Mouse (Mus musculus) right cerebral cortex, adult 18-20 months (tissue): ENCODE results near the gene Trim38.

Experiments used
- DNase-seq: peaks from one replicate; pipeline ENCODE4 v3.0.0; 2022; ENCODE audit warnings: mixed read lengths

Trim38 gene

GRCm38 (mm10) chr13:23746201-23747080 is 23.3 kb upstream of the Trim38 start, which contains the start of gene Hist1h2bb:
TSS of gene Hist1h2bb (plus strand) at chr13:23746734.
- DNase-seq = peak; percentile 81

GRCm38 (mm10) chr13:23747081-23747891 is 22.4 kb upstream of the Trim38 start:
- no peak for DNase-seq

DNA sequence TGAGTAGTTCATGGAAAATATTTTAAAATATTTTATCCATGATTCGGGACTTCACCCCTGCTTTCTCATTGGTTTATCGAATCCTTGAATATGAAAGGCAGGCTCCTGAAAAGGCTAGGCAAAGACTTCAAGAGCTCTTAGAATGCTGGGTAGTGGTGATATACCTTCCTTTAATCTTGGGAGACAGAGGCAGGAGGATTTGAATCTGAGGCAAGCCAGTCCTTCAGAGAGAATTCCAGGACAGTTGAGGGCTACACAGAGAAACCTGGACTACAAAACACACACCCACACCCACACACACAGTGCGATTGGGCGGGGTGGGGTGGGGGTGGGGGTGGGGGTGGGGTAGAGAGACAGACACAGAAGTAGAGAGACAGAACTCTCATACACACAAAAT is 21.8 kb upstream of the Trim38 start:
- DNase-seq = no peak

DNA sequence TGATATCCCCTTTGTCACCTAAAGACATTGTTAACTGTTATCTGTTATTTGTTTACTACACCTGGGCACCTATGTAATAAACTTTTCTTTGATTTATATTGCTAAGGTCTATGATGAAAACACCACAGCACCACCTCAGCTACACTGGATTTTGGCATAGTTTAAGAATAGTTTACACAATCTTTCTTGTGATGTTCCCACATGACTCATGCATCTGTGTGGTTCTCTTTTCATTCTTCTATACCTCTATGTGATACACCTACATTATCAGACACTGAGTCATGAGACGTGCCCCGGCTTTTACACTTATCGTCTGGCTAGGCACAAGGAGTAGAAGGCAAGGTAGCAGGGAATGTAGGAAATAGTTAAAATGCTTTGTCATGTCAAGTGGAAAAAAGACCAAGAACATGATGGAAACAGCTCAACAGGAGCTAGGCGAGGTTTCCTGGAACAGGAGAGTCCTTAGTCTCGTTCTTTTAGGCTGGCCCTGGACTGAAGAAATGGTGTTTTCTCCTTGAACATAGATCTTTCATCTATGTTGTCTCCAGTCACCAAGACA is 20.1 kb upstream of the Trim38 start:
- DNase-seq = no peak

GRCm38 (mm10) chr13:23750839-23751477 is 18.8 kb upstream of the Trim38 start, which contains the start of gene Hist1h2ab:
TSS of gene Hist1h2ab (plus strand) at chr13:23751126.
- peak; percentile 15 for DNase-seq

- no peak for DNase-seq
These were observed 18.2 kb upstream of the Trim38 start for GRCm38 (mm10) chr13:23751478-23751956.

GRCm38 (mm10) chr13:23752067-23752741 is 17.5 kb upstream of the Trim38 start, which contains the start of gene Hist1h3b:
TSS of gene Hist1h3b (plus strand) at chr13:23752267.
- peak; percentile 92 for DNase-seq

DNA sequence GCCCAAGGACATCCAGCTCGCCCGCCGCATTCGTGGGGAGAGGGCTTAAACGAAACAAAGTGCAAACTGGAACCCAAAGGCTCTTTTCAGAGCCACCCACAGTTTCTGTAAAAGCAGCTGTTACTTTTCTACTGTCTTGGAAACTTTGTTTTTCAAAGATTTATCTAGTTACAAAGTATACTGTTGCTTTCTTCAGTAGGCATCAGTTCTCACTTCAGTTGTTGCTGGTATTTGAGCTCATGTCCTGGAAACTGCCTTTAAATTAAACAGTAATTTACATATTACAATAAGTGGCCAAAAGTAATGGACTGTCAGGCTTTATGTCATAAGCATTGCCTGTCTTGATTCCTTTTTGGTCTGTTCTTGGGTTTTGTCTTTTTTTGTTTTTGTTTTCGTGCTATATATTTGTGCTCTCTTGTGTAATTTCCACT is 17.0 kb upstream of the Trim38 start:
- no peak for DNase-seq

- no peak for DNase-seq
These were observed 16.2 kb upstream of the Trim38 start for GRCm38 (mm10) chr13:23753314-23754078.

GRCm38 (mm10) chr13:23755000-23755399 is 14.7 kb upstream of the Trim38 start:
- DNase-seq = no peak

- peak; percentile 91 for DNase-seq
These were observed 12.9 kb upstream of the Trim38 start, which contains the start of gene Hist1h4b for GRCm38 (mm10) chr13:23756790-23757189. TSS of gene Hist1h4b (plus strand) at chr13:23757013.

DNA sequence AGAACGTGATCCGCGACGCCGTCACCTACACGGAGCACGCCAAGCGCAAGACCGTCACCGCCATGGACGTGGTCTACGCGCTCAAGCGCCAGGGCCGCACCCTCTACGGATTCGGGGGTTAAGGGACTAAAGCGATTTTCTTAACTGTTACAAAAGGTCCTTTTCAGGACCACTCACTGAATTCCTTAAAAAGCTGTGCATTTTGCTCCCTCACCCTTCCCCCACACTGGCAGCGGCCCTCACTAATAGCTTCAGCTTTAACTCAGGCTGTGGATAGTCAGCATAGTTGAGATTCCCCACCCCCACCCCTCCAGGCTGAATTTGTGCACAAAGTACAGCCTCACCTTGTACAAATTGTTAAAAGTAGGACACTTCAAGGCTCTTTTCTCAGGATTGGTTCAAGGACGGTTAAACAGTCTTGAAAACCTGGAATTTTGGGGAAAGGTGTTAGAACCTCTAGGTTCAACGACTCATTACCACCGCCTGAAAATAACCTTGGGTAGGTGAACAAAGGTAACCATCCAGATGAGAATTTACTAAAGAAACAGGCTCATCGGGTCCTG is 12.4 kb upstream of the Trim38 start:
- no peak for DNase-seq

DNA sequence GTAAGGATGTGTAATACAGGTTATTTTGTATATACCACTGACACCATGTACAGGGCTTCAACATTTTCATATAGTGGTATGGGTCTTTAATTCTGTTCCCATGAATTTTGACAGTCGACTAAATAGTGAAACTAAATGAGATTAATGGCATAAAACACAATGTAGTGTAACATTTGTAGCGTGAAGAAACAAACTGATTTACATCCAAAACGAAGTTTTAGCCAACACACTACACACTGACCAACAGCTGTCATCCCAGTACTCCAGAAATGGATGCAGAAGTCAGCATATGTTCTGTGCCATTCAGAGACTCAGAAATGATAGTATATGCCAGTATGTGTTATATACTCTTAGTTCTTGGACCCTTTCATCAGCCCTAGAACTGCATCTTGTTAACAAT is 11.8 kb upstream of the Trim38 start:
- DNase-seq = no peak

GRCm38 (mm10) chr13:23759251-23759771 is 10.4 kb upstream of the Trim38 start:
- no peak for DNase-seq

DNA sequence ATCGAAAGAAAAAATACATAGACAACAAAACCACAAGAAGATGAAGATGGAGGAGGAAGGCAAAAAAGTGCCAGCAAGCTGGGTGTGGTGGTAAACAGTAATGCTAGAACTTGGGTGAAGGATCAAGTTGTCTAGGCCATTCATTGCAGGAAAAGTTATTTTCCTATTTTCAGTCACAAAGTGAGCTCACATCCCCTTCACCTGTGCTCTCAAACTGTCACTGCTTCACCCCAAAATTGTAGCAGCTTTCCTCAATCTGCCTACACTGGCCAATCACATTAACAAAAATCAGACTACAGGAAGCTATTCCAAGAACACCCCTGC is 9.8 kb upstream of the Trim38 start:
- no peak for DNase-seq

DNA sequence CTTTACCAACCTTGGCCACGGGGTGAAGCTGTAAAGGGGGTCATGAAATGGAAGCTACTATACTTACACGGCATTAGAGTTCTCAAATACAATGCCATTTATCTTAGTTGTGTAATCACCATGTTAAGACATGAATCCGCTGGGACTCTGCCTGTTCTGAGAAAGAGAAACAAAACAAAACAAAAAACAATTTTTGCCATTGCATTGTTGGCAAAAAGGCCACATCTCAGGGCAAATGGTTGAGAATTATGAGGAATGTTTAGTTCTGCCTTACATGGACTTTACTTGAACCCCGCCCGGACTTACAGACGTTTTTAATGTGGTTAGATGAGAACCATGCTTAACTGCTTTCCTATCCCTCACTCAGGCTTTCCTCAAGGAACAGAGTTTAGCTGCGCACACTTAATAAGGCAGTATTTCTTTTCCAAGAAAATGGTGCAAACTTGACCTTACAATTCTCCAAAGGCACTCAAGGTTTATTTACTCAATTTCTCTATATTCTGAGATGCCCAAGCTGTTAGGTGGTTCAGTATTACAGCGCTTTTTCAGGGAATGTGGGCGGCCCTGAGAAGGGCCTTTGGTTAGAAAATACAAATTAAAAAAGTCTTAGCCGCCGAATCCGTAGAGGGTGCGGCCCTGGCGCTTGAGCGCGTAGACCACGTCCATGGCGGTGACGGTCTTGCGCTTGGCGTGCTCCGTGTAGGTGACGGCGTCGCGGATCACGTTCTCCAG is 9.3 kb upstream of the Trim38 start:
- no peak for DNase-seq

DNA sequence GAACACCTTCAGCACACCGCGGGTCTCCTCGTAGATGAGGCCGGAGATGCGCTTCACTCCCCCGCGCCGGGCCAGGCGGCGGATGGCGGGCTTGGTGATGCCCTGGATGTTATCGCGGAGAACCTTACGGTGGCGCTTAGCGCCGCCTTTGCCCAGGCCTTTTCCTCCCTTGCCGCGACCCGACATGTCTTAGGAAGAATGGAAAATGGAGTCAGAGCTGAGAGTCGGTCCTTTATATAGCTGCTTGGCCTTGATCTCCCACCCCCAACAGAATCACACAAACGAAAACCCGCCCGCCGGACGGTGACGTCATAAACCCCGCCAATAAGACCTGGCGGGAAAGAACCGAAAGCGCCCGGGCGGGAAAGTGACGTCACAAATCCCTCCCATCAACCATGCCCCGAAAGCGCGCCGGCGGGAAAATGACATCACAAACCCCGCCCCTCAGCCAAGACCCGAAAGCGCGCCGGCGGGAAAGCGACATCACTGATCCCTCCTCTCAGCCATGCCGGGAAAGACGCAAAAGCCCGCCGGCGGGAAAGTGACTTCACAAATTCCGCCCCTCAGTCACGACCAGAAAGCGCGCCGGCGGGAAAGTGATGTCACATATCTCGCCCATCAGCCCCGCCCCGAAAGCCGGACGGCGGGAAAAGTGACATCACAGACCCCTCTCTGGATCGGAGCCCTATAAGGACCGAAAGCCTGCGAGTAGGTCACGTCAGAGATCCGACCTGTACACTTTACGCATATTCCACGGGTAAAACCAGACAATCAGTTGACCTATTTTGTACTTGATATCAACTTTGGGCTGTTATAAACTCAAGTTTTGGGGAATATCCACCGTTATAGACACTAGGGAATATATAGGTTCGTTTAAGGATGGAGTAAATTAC is 8.5 kb upstream of the Trim38 start, which contains the start of gene Hist1h4a:
Hist1h4a (minus strand) TSS at position 259 of the 893 bp plus-strand sequence.
- peak; percentile 99 for DNase-seq
